Mouse (Mus musculus) cerebellum, postnatal 10 days (tissue): Measurements from ENCODE around the gene Tceanc2.
A peak's percentile ranks its signal among the peaks of the same experiment; 100 is the strongest.

Experiments used
- DNase-seq, 2 experiments: peaks; one replicate each; pipeline ENCODE4 v3.0.0; 2021; ENCODE audit warnings: mixed read lengths in 2 of 2

Gene Tceanc2

DNA sequence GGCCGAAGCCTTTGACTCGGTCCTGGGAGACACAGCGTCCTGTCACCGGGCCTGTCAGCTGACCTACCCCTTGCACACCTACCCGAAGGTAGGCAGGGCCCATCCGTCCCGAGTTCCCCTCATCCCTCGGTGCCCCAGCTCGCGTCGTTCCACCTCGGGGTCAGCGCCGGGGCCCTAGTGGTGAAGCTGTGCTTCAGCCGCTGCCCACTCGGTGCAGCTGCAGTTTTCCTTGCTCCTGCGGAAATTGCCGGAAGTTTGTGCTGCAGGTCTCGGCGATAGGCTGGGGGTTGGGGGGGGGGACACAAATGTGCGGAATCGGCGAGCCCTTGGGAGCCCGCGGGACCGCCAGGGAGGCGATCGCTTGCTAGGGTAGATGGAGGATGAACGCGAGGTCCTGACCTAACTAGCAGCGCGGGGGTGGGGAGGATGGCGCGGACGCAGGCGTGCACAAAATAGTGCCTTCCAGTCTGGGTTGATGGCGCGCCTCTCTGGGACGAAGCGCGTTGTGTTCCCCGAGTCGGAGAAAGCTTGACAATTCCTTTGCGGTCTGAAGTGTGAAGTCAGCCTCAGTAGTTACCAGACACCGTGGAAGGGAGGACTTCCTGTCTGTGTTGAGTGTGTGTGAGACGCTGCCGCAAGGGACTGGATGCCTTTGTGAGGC is at the start of gene Tceanc2:
TSS of gene Tceanc2 (minus strand) at position 287 of the 661 bp plus-strand sequence.
- peak; percentile 71 to 74 for DNase-seq

DNA sequence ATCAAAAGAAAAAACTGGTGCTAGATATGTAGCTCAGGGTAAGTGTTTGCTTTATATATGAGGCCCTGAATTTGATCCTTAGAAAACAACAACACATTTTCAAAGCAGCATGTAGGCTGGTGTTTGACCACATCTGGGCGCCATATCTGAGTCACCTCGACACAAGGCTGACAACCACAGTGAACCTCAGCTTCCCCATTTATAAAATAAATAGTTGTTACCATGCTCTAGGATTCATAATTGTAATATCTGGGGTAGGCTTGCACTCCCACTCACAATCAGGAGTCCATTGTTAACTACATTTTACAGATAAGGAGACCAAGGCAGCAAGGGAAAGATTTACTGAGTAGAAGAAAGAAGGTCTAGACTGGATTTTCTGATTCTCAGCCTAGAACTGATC is 47.4 kb upstream of the Tceanc2 start:
- no peak for DNase-seq

DNA sequence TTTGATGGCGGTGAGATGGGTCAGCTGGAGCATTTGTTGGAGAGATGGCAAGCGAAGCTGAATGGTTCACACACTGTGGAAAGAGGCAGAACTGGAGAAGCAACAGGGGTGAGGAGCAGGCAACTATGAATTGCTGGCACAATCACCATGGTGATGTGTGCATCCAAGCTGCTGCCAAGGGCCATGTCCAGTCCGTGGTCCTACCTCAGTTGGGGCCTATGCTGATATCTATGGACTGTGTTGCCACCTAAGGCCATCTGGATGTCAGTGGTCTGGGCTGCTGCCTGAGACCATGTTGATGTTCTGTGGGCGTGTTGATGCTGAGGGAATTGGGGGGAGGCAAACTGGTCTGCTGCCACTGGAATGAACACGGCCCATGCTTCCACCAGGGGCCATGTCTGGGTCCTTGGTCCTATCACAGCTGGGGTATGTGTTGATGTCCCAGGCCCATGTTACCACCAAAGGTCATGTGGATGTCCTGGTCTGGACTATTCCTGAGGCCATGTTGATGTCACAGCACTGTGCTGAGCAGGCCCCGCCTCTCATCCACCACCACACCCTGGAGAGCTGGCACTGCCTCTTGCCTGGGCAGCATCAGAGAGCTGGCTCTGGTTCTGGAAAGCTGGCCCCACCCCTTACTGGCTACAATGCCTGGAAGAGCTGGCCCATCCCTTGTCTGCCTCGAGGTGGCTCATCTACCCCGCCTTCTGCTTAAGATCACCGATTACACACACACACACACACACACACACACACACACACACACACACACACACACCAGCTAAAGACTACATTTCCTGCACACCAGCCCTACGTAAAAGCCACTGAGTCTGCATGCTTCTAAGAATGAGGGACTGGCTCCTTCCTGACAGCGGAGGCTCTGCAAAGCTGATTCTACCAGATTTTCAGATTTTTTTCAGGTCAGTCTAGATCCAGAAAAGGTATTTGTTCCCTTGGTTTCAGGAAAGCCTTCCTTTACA is 44.6 kb upstream of the Tceanc2 start:
- peak; percentile 92 to 95 for DNase-seq

DNA sequence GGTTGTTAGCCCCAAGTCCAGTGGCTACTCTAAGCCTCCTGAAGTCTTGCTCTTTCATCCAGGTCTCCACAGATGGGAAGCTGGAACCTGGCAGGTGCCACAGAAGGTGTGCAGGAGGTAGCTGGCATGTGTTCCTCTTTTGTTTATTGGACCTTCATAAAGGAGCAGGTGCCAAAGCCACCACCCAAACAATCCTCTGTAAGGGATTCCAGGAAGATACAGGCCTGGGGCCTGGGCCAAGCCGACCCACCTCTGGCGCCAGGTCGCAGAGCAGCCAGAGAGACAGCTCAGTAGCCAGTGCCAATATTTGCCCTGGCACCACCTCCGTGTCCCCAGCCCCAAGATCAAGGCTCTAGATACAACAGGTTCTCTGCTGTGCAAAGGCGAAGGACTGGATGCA is 42.6 kb upstream of the Tceanc2 start:
- peak; percentile 36 to 49 for DNase-seq

DNA sequence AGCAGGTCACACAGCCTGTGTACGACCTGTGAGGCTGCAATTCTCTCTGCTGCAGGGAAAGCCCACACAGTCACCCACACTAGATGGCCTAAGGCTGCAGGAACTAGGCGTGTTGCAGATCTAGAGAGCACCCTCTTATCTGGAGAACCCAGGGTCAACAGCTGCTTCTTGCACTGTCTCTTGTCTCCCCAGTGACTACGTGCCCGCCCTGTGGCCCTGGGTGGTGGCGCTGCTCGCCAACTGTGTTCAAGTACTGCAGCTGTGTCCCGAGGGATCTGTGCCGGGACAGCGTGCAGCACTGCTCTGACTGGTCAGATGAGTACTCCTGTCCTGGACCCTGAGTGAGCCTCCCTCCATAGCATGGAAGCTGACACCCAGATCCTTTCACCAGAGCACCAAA is 38.7 kb upstream of the Tceanc2 start:
- no peak for DNase-seq

DNA sequence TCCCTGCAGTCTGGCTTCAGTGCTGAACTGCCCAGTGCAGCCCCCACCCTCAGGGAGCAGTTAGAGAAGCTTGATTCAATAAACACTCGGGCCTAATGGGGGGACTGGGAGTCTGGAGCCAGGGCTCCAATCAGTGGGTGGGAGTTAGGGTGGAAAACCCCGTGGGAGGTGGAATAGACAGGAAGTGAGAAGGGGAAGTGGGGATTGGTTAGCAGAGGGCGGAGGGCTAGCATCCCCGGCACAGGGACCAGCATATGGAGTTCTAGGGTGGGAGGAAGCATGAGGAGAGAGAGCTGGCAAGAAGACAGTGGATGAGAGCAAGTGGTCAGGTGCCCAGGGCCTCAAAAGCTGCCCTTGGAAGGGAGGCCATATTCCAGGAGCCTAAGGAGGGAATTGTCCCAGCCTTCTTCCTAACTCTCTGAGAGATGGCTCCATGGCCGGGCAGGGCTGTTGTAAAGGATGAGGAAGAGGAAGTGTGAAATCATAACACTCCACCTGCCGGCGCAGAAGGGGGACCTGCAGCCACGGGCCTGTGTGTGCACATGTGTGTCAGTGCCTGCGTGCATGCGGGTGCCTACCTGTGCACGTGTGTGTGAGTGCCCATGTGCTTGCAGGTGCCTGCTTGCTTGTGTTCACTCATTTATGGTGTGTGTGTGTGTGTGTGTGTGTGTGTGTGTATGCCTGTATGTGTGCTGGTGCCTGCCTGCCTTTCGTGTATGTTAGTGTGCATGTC is 34.5 kb upstream of the Tceanc2 start:
- peak; percentile 34 to 35 for DNase-seq

DNA sequence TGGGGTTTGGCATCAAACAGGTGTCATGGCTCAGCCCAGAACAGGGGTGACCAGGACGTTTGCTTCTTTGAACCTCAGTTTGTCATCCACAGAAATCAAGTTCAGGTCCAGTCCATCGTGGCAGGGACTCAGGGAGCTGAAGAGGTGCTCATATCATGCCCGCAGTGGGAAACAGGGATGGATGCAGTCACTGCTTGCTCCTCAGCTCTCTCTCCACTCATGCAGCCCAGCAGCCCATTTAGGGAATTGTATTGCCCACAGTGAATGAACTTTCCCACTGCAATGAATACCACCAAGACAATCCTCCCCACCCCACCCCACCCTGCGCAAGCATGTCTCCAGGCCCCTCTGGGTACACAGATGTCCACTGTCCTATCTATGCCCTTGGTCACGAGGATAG is 33.0 kb upstream of the Tceanc2 start:
- DNase-seq = no peak

DNA sequence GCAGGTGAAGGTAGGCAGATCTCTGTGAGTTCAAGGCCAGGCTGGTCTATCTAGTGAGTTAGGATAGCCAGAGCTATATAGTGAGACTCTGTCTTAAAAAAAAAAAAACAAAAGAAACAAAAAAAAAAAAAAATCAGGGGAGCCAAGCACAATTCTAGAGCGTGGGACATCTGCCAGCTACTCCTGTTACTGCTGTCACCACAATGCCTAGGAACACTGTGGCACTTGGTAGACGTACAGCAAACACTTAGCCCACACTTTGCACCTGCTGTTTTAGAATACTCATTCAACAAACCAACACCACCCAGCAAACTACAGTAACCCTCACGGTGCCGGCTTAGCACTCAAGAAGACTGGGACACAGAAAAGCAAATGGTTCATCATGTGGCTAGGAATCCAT is 32.5 kb upstream of the Tceanc2 start:
- DNase-seq = peak; percentile 18 to 21

DNA sequence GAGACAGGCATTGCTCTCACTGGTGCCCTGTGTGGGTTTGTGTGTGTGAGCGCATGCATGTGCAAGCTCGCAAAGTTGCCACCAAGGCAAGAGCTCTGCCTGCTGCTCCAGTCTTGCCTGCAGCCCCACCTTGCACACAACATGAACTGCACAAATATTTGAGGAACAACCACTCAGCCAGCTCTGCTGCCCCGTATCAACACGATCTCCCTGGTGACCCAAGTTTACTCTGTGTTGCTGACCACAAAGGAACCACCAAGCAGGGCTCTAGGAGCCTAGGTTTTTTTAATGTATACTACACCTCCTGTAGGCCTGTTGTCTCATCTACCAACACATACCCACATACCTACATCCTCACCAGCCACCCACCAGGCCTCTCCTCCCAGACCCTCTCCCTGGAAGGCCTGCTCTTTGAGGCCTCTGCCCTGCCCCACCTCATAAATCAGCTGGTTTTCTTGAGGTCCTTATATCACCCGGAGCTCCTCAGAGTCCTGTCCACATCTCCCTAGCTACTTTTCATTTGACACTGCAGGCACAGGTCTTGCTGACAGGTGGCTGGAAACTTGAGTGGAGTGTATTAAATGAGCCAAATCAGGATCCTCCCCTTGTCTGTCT is 31.7 kb upstream of the Tceanc2 start:
- DNase-seq = no peak

DNA sequence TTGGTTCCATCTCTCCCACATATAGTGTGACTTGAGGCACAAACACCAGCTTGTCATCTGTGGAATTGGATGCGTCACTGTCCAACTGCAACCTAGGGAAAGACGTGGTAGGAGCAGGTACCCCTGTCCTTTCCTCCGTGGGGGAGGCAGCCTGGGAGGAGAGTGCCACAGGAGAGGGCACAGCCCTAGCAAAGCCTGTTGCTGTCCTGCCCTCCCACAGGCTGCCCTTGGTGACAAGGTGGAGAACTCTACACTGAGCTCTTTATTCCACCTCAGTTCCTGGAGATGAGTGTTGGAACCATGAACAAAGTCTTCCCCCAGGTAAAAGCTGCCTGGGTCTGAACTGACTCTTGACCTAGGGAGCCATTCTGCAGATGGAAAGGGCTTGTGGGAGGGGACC is 30.0 kb upstream of the Tceanc2 start, which contains the start of gene Ldlrad1:
TSS of gene Ldlrad1 (plus strand) at position 301 of the 400 bp plus-strand sequence.
- DNase-seq = no peak

DNA sequence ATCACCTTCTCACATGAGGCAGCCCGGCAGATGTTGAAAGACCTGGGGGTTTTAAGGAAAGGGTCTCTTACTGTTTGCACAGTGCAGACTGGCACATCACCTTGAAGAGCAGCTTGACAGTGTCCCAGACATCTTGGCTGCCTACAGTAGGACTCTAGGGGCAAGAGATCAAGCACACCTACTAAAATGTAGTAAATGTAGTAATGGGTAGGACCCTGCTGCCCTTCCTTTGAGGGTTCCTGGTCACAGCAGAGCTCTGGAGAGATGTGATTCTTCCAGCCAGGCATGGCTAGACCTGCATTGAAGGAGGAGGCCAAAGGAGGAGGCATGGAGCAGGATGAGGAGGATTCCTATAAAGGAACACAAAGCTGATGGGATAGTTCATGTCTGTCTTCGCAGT is 28.1 kb upstream of the Tceanc2 start:
- DNase-seq = no peak

DNA sequence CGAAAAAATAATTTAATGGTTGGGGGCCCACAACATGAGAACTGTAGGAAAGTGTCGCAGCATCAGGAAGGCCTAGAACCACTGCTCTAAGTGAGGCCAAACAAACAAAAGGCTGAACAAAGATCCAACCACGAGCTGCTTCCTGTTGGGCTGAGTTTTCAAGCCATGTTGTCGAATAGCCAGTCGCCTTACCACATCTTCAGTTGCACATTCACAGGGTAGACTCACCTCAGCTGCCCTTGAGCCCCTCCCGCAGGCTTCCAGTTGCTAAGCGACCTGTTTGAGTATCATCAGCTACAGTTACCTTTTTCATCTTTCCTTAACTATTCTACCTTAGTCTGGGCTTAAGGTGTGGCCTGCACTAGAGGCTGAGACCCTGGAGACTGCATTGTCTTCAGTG is 24.1 kb upstream of the Tceanc2 start:
- no peak for DNase-seq

DNA sequence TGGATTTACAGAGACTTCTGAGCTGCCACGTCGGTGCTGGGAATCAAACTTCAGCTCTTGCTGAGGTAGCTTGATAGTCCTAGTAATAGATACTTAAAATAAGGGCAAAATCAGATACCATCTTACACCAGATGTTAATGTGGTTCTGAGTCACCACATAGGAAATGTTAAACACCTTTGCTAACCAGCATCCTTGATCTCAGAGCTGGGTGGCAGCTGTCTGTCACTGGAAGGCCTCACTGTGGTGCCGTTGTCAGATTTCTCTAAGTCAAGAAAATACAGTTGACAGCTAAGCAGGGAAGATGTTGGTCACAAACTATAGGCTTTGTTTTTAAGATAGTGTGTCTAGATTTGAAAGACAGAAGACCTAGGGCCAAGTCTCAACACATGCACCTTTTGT is 22.9 kb upstream of the Tceanc2 start:
- no peak for DNase-seq

DNA sequence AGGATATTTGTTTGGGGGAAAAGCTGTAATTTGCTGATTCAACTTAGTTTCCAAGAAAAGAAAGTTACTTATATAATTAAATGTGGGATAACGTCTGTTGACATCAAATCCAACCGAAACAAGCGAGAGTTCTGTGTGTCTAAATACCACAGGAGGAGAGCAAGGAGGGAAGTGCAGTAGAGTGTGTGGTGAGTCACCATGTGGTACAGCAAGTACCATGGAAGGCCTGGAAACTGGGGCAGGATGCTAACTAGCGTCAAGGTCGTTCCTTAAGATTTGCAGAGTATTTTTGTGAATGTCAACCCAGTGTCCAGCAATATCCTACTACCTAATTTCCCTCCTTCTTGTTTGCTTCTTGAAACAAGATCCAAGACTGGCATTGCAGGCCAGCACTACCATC is 19.2 kb upstream of the Tceanc2 start:
- no peak for DNase-seq

DNA sequence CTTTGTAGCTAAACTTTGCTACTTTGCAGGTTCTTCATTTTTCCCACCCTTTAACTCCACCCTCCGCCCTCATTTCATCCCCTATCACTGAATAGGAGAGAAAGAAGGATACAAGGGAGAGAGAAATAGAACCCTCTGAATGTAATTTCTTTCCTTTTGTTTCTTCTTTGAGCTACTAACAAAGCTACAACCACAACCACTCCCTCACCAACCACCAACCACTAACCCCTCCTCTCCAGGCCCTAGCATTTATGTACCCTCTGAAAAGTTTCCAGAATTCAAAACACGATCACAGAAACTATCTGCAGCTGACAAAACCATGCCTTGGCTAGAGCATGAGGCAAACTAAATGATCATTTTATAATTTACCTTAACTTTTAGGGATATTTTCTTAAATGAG is 17.5 kb upstream of the Tceanc2 start:
- DNase-seq = no peak

DNA sequence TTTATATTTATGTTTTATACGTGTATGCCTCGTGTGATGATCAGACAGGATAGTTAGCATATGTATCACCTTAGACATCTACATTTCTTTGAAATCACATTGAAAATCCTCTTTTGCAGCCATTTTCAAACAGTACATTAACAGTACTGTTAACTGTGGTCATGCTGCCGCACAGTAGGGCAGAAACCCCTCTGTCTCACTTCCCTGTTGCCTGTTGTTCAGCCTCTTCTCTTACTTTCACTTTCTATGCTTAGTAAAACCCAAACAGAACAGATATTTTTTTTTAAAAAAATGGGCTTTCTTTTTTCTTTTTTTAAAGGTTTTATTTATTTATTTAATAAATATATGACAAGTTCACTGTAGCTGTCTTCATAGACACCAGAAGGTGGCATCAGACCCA is 14.9 kb upstream of the Tceanc2 start:
- no peak for DNase-seq

DNA sequence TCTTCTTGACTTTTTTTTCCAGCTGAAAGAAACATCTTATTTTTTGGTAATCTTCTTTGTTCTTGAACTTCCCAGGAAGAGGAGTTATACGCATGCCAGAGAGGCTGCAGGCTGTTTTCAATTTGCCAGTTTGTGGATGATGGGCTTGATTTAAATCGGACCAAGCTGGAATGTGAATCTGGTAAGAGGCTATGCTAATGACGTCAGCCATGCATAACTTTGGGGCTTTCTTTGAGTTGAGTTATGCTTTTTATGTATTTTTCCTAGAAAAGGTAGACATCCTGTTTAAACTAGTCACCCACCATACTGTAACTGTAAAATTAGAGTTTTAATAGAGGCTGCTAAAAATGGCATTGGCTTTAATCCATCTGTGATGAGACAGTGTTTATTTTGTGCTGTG is 6.8 kb upstream of the Tceanc2 start:
- no peak for DNase-seq

DNA sequence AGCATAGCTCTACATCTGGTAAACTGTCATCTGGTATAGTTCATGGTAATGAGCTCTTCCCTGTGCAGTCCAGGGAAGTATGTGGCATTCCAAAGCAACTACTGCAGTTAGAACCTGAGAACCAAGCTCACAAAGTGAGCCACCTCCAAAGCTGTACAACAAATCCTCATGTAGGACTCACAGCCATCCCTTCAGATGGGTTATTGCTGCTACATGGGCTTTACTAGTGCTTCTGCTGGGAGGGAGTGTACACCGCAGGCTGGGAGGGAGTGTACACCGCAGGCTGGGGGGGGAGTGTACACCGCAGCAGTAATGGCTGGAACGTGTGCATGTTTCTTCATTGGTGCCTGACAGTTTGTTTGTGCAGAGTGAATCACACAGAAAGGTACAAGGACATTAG is 4.3 kb upstream of the Tceanc2 start:
- no peak for DNase-seq

DNA sequence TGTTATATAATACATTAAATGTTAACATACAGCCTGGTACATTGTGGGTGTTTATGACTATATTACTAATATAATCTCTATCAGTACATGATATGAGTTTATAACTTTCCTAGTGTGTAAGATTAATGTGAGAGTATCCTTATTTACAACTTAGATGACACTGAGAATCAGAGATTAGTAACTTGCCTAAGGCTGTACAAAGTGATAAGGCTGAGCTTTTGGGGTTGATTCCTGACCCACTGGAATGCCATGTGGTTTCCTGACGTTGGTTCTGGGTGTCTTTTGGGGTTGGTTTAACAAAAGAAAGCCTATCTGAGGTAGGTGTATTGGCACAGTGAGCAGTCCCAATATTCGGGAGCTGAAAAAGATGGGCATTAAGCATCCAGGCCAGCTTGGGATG is 3.9 kb upstream of the Tceanc2 start:
- no peak for DNase-seq

DNA sequence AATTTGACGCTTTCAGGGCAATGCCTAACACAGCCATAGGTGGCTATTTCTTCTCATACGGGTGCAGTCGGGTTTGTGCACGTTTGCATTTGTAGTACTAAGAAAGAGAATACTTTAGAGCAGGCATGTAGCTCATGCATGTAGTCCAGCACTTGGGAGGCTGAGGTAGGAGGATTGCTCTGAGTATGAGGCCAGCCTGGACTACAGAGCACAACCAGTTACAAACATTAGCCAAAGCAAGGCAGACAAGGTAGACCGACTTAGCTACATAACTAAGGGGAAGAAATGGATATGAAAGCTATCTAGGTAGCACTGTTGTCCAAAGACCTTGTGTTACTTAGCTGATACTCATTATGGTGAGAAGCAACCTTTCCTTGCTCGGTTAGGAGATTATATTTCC is 3.0 kb upstream of the Tceanc2 start:
- DNase-seq = no peak

DNA sequence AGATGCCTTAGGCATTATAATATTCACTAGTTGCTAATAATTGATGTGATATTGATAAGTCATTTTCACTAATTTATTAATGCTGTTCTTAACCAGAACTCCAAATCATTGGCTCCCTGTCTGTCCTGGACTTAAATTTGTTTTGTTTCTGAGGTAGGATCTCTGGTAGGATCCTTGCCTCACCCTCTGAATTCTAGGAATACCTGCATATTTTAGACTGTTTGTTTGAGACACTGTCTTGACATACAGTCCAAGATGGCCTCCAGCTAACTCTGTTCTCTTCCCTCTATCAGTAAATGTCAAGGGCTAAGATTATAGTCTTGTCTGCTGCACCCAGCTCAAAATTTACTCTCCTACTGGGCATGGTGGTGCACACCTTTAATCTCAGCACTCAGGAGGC is 1.8 kb upstream of the Tceanc2 start:
- DNase-seq = no peak

DNA sequence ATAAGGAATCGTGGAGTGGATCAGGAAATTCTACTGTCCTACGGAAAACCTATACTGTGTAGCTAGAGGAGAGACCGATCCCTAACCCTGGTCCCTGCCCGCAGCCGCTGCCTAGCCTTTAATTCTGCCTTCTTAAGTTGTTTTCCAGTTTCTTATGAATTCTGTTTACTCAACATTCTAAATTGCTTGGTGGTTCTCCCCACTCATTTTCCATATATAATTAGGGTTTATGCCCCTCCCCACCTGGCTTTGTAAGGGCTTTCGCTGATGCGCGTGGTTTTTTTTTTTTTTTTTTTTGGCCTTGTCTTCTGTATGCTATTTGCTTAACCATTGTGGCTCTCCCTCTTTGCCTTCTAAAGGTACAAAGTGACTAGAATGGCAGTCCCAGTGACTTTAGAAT is 645 bp upstream of the Tceanc2 start:
- no peak for DNase-seq
